Mouse (Mus musculus): ENCODE results near the gene Cdipt. TPM values are rescaled to one million over a fixed set of nuclear protein-coding genes. Genes with fewer than 3 reads are reported as not detected.
A peak's percentile ranks its signal among the peaks of the same experiment; 100 is the strongest.

Gene Cdipt
- total and polyA plus RNA-seq, 2 experiments from 2014 or later: 146 to 240 TPM

DNA sequence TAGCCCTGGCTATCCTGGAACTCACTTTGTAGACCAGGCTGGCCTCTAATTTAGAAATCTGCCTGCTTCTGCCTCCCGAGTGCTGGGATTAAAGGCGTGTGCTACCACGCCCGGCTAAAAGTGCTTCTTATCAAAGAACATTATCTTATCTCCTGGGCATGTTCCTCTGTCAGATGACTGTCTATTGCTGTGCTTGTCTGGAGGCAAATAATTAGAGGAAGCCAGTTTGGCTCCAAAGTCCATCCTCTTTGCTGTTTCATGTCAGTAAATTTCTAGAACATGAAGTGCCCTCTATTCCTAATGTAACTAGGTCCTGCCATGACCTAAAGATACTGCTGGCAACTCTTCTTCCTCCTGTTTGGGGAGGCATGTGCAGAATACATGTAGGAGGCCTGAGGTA is 6.3 kb downstream of the Cdipt start:
- no peak overlapping the region for H3K4me2 ChIP-seq (ENCODE audit: low read depth, low read length)
- H3K27me3 ChIP-seq (ENCODE audit: insufficient read depth, low read length): no peaks in the 10 kb centered on the region
- no peak overlapping the region for H3K27ac ChIP-seq
- H3K9me3 ChIP-seq (ENCODE audit: low read length): no peaks in the 10 kb centered on the region
- H3K36me3 ChIP-seq (ENCODE audit: insufficient read depth, low read length): peaks cover 28% of the 10 kb centered on the region
- no peak overlapping the region for H3K9ac ChIP-seq (replicated peaks; ENCODE audit: low read length)
- H3K4me3 ChIP-seq (ENCODE audit: low read length): no peak overlapping the region
- TF ChIP-seq CTCF (IDR thresholded peaks at IDR 0.05; ENCODE audit: low read depth): no peak
- peaks cover 5% of the 10 kb centered on the region; the same call in 1 of the 2 replicates for H3K4me1 ChIP-seq (ENCODE audit: insufficient read depth, low read length)
- ATAC-seq: no peak
- WGBS: 93% methylated on average over 4 of the region's 4 CpGs
- no peak for DNase-seq (ENCODE audit: low spot score)

DNA sequence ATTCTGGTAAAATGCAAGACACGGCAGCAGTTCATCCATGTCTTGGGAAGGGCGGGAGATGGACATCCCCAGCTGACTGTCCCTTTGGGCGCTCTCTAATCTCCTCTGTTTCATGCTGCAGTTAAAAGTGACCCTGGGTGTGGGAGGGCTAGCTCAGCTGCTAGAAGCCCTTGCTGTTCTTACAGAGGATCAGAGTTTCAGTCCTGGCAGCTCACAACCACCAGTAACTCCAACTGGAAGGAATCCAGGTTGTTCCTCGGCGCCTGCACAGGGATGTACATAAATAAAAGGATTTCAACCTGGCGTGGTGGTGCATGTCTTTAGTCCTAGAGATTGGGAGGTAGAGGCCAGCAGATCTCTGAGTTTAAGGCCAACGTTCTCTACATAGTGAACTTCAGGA is 7.4 kb downstream of the Cdipt start:
- no peak for ATAC-seq
- WGBS: 81% methylated on average over 7 of the region's 7 CpGs

DNA sequence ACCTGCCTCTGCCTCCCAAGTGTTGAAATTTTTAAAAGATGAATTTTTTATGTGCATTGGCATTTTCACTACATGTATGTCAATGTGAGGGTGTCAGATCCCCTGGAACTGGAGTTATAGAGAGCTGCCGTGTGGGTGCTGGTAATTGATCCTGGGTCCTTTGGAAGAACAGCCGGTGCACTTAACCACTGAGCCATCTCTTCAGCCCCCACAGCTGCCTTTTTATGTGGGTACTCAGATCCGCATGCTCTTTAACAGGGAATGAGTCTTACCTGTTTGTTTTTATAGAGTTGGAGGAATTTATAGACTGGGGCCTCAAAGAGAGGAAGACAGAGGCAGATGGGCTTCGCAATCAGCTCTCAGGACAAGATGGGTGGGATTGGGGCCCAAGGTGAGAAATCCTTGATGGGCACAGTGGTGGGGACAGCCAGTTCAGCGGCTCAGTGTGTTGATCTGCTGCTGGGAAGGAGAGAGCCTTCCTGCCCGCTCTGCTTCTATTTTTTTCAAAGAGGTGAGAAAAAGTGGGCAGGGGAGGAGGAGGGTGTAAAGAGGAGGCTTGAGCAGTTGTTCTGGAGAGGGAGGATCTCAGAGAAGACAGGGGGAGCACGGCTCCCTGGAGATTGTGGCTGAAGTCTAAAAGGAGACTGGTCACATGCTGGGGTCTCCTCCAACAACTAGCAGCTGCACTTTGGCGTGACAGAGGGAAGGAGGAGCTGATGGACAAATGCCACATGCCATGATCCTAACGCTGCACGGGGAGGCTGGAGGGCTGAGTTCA is 9.1 kb downstream of the Cdipt start:
- H3K4me2 ChIP-seq (ENCODE audit: low read depth, low read length): no peak overlapping the region
- no peak overlapping the region for H3K4me3 ChIP-seq (ENCODE audit: low read length)
- no peaks in the 10 kb centered on the region for H3K27me3 ChIP-seq (ENCODE audit: insufficient read depth, low read length)
- no peaks in the 10 kb centered on the region for H3K9me3 ChIP-seq (ENCODE audit: low read length)
- no peak for DNase-seq (ENCODE audit: low spot score)
- TF ChIP-seq CTCF (IDR thresholded peaks at IDR 0.05; ENCODE audit: low read depth): no peak
- ATAC-seq: no peak
- H3K36me3 ChIP-seq (ENCODE audit: insufficient read depth, low read length): peaks cover 8% of the 10 kb centered on the region; the same call in 1 of the 2 replicates
- H3K27ac ChIP-seq: no peak overlapping the region
- 57% methylated on average over 10 of the region's 10 CpGs for WGBS
- H3K4me1 ChIP-seq (ENCODE audit: insufficient read depth, low read length): no peaks in the 10 kb centered on the region
- no peak overlapping the region for H3K9ac ChIP-seq (replicated peaks; ENCODE audit: low read length)

More for the DNA sequence above, 7.4 kb downstream of the Cdipt start:
- H3K4me1 ChIP-seq (ENCODE audit: insufficient read depth, low read length): 0 out of 2 replicates have a peak, but pooled peaks cover under 1% of the 10 kb centered on the region
- no peak overlapping the region for H3K27ac ChIP-seq
- H3K4me2 ChIP-seq (ENCODE audit: low read depth, low read length): no peak overlapping the region
- no peak overlapping the region for H3K4me3 ChIP-seq (ENCODE audit: low read length)
- no peak for DNase-seq (ENCODE audit: low spot score)
- TF ChIP-seq CTCF (IDR thresholded peaks at IDR 0.05; ENCODE audit: low read depth): no peak
- H3K27me3 ChIP-seq (ENCODE audit: insufficient read depth, low read length): no peaks in the 10 kb centered on the region
- peaks cover 25% of the 10 kb centered on the region for H3K36me3 ChIP-seq (ENCODE audit: insufficient read depth, low read length)
- H3K9ac ChIP-seq (replicated peaks; ENCODE audit: low read length): no peak overlapping the region
- H3K9me3 ChIP-seq (ENCODE audit: low read length): no peaks in the 10 kb centered on the region

DNA sequence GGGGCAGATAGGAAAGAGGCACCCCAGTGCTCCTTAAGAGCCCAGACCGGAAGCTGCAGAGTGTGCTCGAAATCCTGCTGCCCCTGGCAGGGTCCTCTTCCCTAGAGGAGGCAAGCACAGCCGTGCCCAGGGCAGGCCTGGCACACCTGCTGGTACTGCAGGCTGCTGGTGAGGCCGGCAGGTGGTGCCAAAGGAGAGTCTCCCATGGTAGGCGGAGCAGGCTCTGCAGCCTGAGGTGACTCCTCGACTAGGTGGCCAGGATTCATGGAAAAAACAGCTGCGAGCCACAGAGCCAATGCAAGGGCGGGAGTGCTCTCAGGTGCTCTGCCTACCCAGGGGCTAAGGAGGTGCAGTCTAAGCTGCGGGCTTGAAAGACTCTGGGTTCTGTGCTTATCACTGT is 10.6 kb downstream of the Cdipt start:
- peak; percentile 69 for TF ChIP-seq CTCF (IDR thresholded peaks at IDR 0.05; ENCODE audit: low read depth)
- no peaks in the 10 kb centered on the region; the same call in 1 of the 2 replicates for H3K36me3 ChIP-seq (ENCODE audit: insufficient read depth, low read length)
- H3K4me3 ChIP-seq (ENCODE audit: low read length): no peak overlapping the region
- ATAC-seq: peak; percentile 73
- WGBS: 43% methylated on average over 9 of the region's 9 CpGs
- H3K9ac ChIP-seq (replicated peaks; ENCODE audit: low read length): no peak overlapping the region
- H3K27ac ChIP-seq: no peak overlapping the region
- DNase-seq (ENCODE audit: low spot score): peak; percentile 56
- no peaks in the 10 kb centered on the region for H3K27me3 ChIP-seq (ENCODE audit: insufficient read depth, low read length)
- no peaks in the 10 kb centered on the region for H3K4me1 ChIP-seq (ENCODE audit: insufficient read depth, low read length)
- H3K9me3 ChIP-seq (ENCODE audit: low read length): no peaks in the 10 kb centered on the region
- H3K4me2 ChIP-seq (ENCODE audit: low read depth, low read length): no peak overlapping the region

DNA sequence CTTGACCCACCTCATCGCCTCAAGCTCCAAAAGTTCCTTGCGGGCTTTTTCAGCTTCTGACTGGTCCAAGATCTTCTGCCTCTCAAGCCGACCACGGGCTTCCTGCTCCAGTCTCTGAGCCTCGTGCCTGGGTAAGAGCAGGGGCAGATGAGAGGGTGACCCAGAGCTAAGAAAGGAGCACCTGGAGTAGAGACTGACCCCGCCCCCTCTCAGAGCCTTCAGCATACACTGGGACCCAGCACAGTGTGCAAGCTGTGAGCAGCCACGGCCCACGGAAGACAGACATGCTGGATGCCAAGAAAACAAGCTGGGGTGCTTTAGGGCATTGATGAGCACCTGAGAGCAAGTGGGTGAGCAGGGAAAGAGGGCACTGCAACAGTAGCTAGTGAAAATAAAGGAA is 13.1 kb downstream of the Cdipt start:
- no peaks in the 10 kb centered on the region for H3K36me3 ChIP-seq (ENCODE audit: insufficient read depth, low read length)
- no peak overlapping the region for H3K4me3 ChIP-seq (ENCODE audit: low read length)
- TF ChIP-seq CTCF (IDR thresholded peaks at IDR 0.05; ENCODE audit: low read depth): no peak
- DNase-seq (ENCODE audit: low spot score) (no peak), ATAC-seq (no peak)
- no peaks in the 10 kb centered on the region for H3K4me1 ChIP-seq (ENCODE audit: insufficient read depth, low read length)
- no peak overlapping the region for H3K27ac ChIP-seq
- WGBS: 72% methylated on average over 8 of the region's 8 CpGs
- H3K9me3 ChIP-seq (ENCODE audit: low read length): no peaks in the 10 kb centered on the region
- H3K4me2 ChIP-seq (ENCODE audit: low read depth, low read length): no peak overlapping the region
- no peak overlapping the region for H3K9ac ChIP-seq (replicated peaks; ENCODE audit: low read length)
- no peaks in the 10 kb centered on the region for H3K27me3 ChIP-seq (ENCODE audit: insufficient read depth, low read length)

DNA sequence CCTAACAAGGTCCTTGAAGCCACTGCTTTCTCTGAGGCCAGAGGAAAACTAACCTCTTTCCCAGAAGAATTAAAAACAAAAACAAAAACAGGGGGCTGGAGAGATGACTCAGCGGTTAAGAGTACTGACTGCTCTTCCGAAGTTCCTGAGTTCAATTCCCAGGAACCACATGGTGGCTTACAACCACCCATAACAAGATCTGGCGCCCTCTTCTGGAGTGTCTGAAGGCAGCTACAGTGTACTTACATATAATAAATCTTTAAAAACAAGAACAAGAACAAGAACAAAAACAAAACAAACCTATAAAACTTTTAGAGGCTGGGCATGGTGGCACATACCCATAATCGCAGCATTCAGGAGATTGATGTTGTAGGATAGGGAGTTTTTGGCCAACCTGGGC is 20.7 kb downstream of the Cdipt start:
- Histone ChIP-seq H3K36me3 (ENCODE audit: insufficient read depth, low read length) (no peaks in the 10 kb centered on the region), H3K4me2 (ENCODE audit: low read depth, low read length) (no peak overlapping the region), H3K27ac (no peak overlapping the region), H3K9me3 (ENCODE audit: low read length) (0 out of 2 replicates have a peak, but pooled peaks cover 2% of the 10 kb centered on the region), H3K4me1 (ENCODE audit: insufficient read depth, low read length) (no peaks in the 10 kb centered on the region), H3K9ac (replicated peaks; ENCODE audit: low read length) (no peak overlapping the region), H3K4me3 (ENCODE audit: low read length) (no peak overlapping the region), H3K27me3 (ENCODE audit: insufficient read depth, low read length) (no peaks in the 10 kb centered on the region)
- WGBS: 82% methylated on average over 4 of the region's 4 CpGs
- no peak for DNase-seq (ENCODE audit: low spot score)
- no peak for ATAC-seq
- TF ChIP-seq CTCF (IDR thresholded peaks at IDR 0.05; ENCODE audit: low read depth): no peak

DNA sequence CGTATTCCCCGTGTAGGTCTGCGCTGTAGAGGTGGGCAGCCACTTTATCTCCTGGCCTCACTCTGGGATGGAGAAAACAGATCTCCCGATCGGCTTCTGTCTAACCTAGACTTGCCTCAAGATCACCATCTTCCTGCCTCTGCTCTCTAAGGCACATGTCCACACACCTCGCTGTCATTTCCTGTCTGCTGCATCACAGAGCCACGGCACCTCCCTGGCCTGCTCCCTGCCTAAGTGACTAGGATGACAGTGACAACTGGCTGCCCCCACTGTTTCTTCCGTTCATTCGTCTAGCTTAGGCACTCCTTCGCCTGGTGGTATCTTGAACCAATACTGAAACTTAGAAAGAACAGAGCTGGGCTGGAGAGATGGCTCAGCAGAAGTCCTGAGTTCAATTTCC is 23.9 kb downstream of the Cdipt start:
- ATAC-seq (no peak), DNase-seq (ENCODE audit: low spot score) (no peak)
- no peak overlapping the region for H3K27ac ChIP-seq
- no peaks in the 10 kb centered on the region for H3K27me3 ChIP-seq (ENCODE audit: insufficient read depth, low read length)
- H3K36me3 ChIP-seq (ENCODE audit: insufficient read depth, low read length): no peaks in the 10 kb centered on the region
- no peak overlapping the region for H3K9ac ChIP-seq (replicated peaks; ENCODE audit: low read length)
- H3K4me1 ChIP-seq (ENCODE audit: insufficient read depth, low read length): no peaks in the 10 kb centered on the region
- 0 out of 2 replicates have a peak, but pooled peaks cover 2% of the 10 kb centered on the region for H3K9me3 ChIP-seq (ENCODE audit: low read length)
- WGBS: 81% methylated on average over 10 of the region's 10 CpGs
- H3K4me3 ChIP-seq (ENCODE audit: low read length): no peak overlapping the region
- no peak overlapping the region for H3K4me2 ChIP-seq (ENCODE audit: low read depth, low read length)
- no peak for TF ChIP-seq CTCF (IDR thresholded peaks at IDR 0.05; ENCODE audit: low read depth)

All from hindbrain, postnatal 0 days (tissue).